Mouse (Mus musculus): Measurements from ENCODE around the gene Asb5.

GRCm38 (mm10) chr8:54528571-54528970 lies 809 bp upstream of the Asb5 start:
- TF ChIP-seq CTCF (IDR thresholded peaks at IDR 0.05 in 2 of 3, conservative IDR thresholded peaks at IDR 0.05 in 1 of 3; ENCODE audit: control insufficient read depth in 1 of 3, insufficient read depth in 1 of 3, low read depth in 2 of 3, low read length in 3 of 3, poor library complexity in 1 of 3, severe bottlenecking in 1 of 3) (no peak), TBP (IDR thresholded peaks at IDR 0.05; ENCODE audit: low read depth, low read length) (no peak), TAL1 (IDR thresholded peaks at IDR 0.05; ENCODE audit: low read length) (0 out of 2 replicates have a peak, but pooled peaks have one; percentile 3), POLR2A (IDR thresholded peaks at IDR 0.05; ENCODE audit: control insufficient read depth in 1 of 2, insufficient read depth in 1 of 2, low read depth in 1 of 2, low read length in 2 of 2, poor library complexity in 1 of 2) (no peak)
